Mouse (Mus musculus): ENCODE measurements around the gene Vamp9. TPM values are rescaled to one million over a fixed set of nuclear protein-coding genes. Genes with fewer than 3 reads are reported as not detected.
A peak's percentile ranks its signal among the peaks of the same experiment; 100 is the strongest.

Vamp9 gene
- polyA plus RNA-seq (2015; fragmentation: Nextera tagmentation; extraction: Ambion mirVana), result 0.15 TPM in 1 of 2 replicates, not detected in the other

GRCm38 (mm10) chr5:99906181-99906956 is at the start of gene Vamp9:
Gene Vamp9 (plus strand): TSS chr5:99906254.
- Histone ChIP-seq H3K4me2 (ENCODE audit: low read depth, low read length) (peak within 1 kb of the TSS; percentile 75), H3K27ac (ENCODE audit: low read depth) (peak within 1 kb of the TSS; percentile 60; the same call in 1 of the 2 replicates), H3K9ac (replicated peaks) (0 out of 2 replicates have a peak within 1 kb of the TSS, but pooled peaks have one; percentile 38), H3K9me3 (ENCODE audit: low read length) (no peaks in the 10 kb centered on the region), H3K27me3 (ENCODE audit: insufficient read depth, low read length) (no peaks in the 10 kb centered on the region), H3K4me3 (ENCODE audit: low read depth, low read length) (peak within 1 kb of the TSS; percentile 54), H3K4me1 (ENCODE audit: insufficient read depth) (peaks cover 4% of the 10 kb centered on the region), H3K36me3 (replicated peaks; ENCODE audit: insufficient read depth, low read length) (no peaks in the 10 kb centered on the region)
- ATAC-seq, result peak; percentile 99
- 9% methylated on average over 49 of the region's 49 CpGs for WGBS (ENCODE audit: insufficient replicate concordance)
- no peak for TF ChIP-seq EP300 (IDR thresholded peaks at IDR 0.05; ENCODE audit: low read depth)
- peak; percentile 59 for TF ChIP-seq CTCF (IDR thresholded peaks at IDR 0.05; ENCODE audit: low read depth)
- peak; percentile 91 for DNase-seq

GRCm38 (mm10) chr5:99857106-99857637 is 48.9 kb upstream of the Vamp9 start:
- TF ChIP-seq CTCF (IDR thresholded peaks at IDR 0.05; ENCODE audit: low read depth) (no peak), EP300 (IDR thresholded peaks at IDR 0.05; ENCODE audit: low read depth) (no peak)
- Histone ChIP-seq H3K4me2 (ENCODE audit: low read depth, low read length) (no peak overlapping the region), H3K9ac (replicated peaks) (no peak overlapping the region), H3K4me3 (ENCODE audit: low read depth, low read length) (no peak overlapping the region), H3K27ac (ENCODE audit: low read depth) (no peak overlapping the region), H3K4me1 (ENCODE audit: insufficient read depth) (0 out of 2 replicates have a peak, but pooled peaks cover 2% of the 10 kb centered on the region), H3K27me3 (ENCODE audit: insufficient read depth, low read length) (no peaks in the 10 kb centered on the region), H3K36me3 (replicated peaks; ENCODE audit: insufficient read depth, low read length) (no peaks in the 10 kb centered on the region), H3K9me3 (ENCODE audit: low read length) (no peaks in the 10 kb centered on the region)
- DNase-seq (no peak), ATAC-seq (no peak)
- WGBS (ENCODE audit: insufficient replicate concordance), result 32% methylated on average over 14 of the region's 14 CpGs

GRCm38 (mm10) chr5:99859637-99860433 is 46.2 kb upstream of the Vamp9 start:
- ATAC-seq (no peak), DNase-seq (no peak)
- 0 out of 2 replicates have a peak, but pooled peaks cover 2% of the 10 kb centered on the region for H3K4me1 ChIP-seq (ENCODE audit: insufficient read depth)
- H3K27me3 ChIP-seq (ENCODE audit: insufficient read depth, low read length), result no peaks in the 10 kb centered on the region
- TF ChIP-seq CTCF (IDR thresholded peaks at IDR 0.05; ENCODE audit: low read depth), result no peak
- TF ChIP-seq EP300 (IDR thresholded peaks at IDR 0.05; ENCODE audit: low read depth), result no peak
- no peak overlapping the region for H3K9ac ChIP-seq (replicated peaks)
- no peaks in the 10 kb centered on the region for H3K36me3 ChIP-seq (replicated peaks; ENCODE audit: insufficient read depth, low read length)
- no peak overlapping the region for H3K27ac ChIP-seq (ENCODE audit: low read depth)
- WGBS (ENCODE audit: insufficient replicate concordance), result 45% methylated on average over 13 of the region's 13 CpGs
- H3K4me3 ChIP-seq (ENCODE audit: low read depth, low read length), result no peak overlapping the region
- no peak overlapping the region for H3K4me2 ChIP-seq (ENCODE audit: low read depth, low read length)
- H3K9me3 ChIP-seq (ENCODE audit: low read length), result no peaks in the 10 kb centered on the region

GRCm38 (mm10) chr5:99861816-99862215 is 44.2 kb upstream of the Vamp9 start:
- ATAC-seq, result no peak
- no peak overlapping the region for H3K9ac ChIP-seq (replicated peaks)
- DNase-seq, result no peak
- H3K27ac ChIP-seq (ENCODE audit: low read depth), result no peak overlapping the region
- TF ChIP-seq CTCF (IDR thresholded peaks at IDR 0.05; ENCODE audit: low read depth) (no peak), EP300 (IDR thresholded peaks at IDR 0.05; ENCODE audit: low read depth) (no peak)
- H3K36me3 ChIP-seq (replicated peaks; ENCODE audit: insufficient read depth, low read length), result no peaks in the 10 kb centered on the region
- H3K4me1 ChIP-seq (ENCODE audit: insufficient read depth), result 0 out of 2 replicates have a peak, but pooled peaks cover 2% of the 10 kb centered on the region
- H3K27me3 ChIP-seq (ENCODE audit: insufficient read depth, low read length), result no peaks in the 10 kb centered on the region
- no peaks in the 10 kb centered on the region for H3K9me3 ChIP-seq (ENCODE audit: low read length)
- no peak overlapping the region for H3K4me2 ChIP-seq (ENCODE audit: low read depth, low read length)
- no peak overlapping the region for H3K4me3 ChIP-seq (ENCODE audit: low read depth, low read length)
- WGBS (ENCODE audit: insufficient replicate concordance), result 80% methylated on average over 6 of the region's 6 CpGs

- Histone ChIP-seq H3K27ac (ENCODE audit: low read depth) (no peak overlapping the region), H3K9me3 (ENCODE audit: low read length) (no peaks in the 10 kb centered on the region), H3K4me3 (ENCODE audit: low read depth, low read length) (no peak overlapping the region), H3K9ac (replicated peaks) (no peak overlapping the region), H3K27me3 (ENCODE audit: insufficient read depth, low read length) (no peaks in the 10 kb centered on the region), H3K4me2 (ENCODE audit: low read depth, low read length) (no peak overlapping the region), H3K36me3 (replicated peaks; ENCODE audit: insufficient read depth, low read length) (no peaks in the 10 kb centered on the region), H3K4me1 (ENCODE audit: insufficient read depth) (0 out of 2 replicates have a peak, but pooled peaks cover 2% of the 10 kb centered on the region)
- WGBS (ENCODE audit: insufficient replicate concordance), result 70% methylated on average over 13 of the region's 13 CpGs
- TF ChIP-seq CTCF (IDR thresholded peaks at IDR 0.05; ENCODE audit: low read depth) (no peak), EP300 (IDR thresholded peaks at IDR 0.05; ENCODE audit: low read depth) (no peak)
- no peak for ATAC-seq
- DNase-seq, result no peak
Observed at GRCm38 (mm10) chr5:99863656-99864380, 42.2 kb upstream of the Vamp9 start.

Data from liver, postnatal 0 days (tissue).